Mouse (Mus musculus): ENCODE results near the gene Inpp4b. TPM values are rescaled to one million over a fixed set of nuclear protein-coding genes. Genes with fewer than 3 reads are reported as not detected.

The Inpp4b gene
- total and polyA plus RNA-seq, 3 experiments = 0.59 to 36.8 (median 35.6) TPM

DNA sequence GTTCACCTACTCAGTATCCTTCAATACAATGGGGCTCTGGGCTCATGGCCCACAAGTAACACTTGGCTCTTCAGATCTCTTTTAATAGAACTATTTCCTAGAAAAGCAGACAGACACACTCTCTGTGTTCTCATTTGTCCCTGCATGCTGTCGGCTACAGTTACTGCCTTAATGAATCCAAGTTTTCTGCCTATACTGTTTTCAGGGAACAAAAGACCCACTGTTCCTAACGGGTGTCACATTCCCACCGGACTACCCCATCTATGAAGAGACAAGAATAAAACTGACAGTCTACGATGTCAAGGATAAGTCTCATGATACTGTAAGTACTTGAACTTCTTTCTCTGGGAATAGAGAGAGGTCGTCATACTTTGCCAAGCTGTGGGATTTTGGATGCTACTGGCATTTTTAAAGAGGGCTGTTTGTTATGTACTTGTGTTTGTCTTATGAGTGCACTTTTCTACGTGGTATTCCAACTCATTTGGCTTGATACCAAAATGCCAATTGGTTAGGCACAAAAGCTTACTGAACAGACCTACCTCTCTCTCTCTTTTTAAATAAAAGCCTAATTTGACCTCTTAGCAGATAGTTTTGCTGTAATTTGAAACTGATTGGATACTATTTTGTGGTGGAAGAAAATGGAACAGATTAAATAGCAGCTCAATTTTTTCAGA, 428.4 kb downstream of the Inpp4b start:
- TF ChIP-seq GATA1 (IDR thresholded peaks at IDR 0.05; ENCODE audit: borderline replicate concordance, low read length) (no peak), GATA2 (IDR thresholded peaks at IDR 0.05; ENCODE audit: borderline replicate concordance, low read depth, low read length) (no peak), CTCF (IDR thresholded peaks at IDR 0.05; ENCODE audit: low read depth, low read length) (no peak), TAL1 (conservative IDR thresholded peaks at IDR 0.05; ENCODE audit: low read depth, low read length) (no peak), POLR2AphosphoS5 (IDR thresholded peaks at IDR 0.05; ENCODE audit: insufficient replicate concordance, low read depth, low read length) (no peak)
- no peaks in the 10 kb centered on the region for H3K27me3 ChIP-seq (ENCODE audit: insufficient read depth, low read length)
- no peak for DNase-seq (ENCODE audit: low spot score)
- H3K36me3 ChIP-seq (replicated peaks) = peaks cover 8% of the 10 kb centered on the region
- H3K9me3 ChIP-seq (replicated peaks) = no peaks in the 10 kb centered on the region
- ATAC-seq (ENCODE audit: extremely low read depth, insufficient number of reproducible peaks, low FRiP score, poor library complexity, severe bottlenecking) = no peak
- H3K4me1 ChIP-seq (ENCODE audit: insufficient read depth, low read depth, low read length) = peaks cover 76% of the 10 kb centered on the region
- no peak overlapping the region; the same call in 1 of the 2 replicates for H3K4me3 ChIP-seq (ENCODE audit: low read depth, low read length)

DNA sequence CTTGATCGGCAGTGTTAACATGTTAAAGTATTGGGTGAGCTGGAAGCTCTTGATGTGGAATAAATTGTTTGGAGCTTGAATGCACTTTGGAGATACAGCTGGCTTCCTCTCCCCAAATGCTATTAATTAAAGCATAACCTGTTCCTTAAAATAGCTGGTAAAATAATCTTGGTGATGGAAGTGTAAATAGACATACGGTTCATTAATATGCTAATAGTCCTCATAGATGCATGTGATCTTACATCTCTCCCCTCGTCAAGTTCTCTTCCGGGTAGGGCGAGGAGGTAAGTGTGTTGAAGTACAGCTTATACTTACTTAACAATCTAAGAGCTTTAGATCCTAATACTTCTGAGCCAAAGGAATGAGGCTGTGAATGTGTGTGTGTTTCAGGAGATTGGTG, 430.5 kb downstream of the Inpp4b start:
- Histone ChIP-seq H3K4me3 (ENCODE audit: low read depth, low read length) (no peak overlapping the region), H3K4me1 (ENCODE audit: insufficient read depth, low read depth, low read length) (peaks cover 70% of the 10 kb centered on the region), H3K27me3 (ENCODE audit: insufficient read depth, low read length) (no peaks in the 10 kb centered on the region), H3K36me3 (replicated peaks) (peaks cover 11% of the 10 kb centered on the region), H3K9me3 (replicated peaks) (no peaks in the 10 kb centered on the region)
- TF ChIP-seq TAL1 (conservative IDR thresholded peaks at IDR 0.05; ENCODE audit: low read depth, low read length) = no peak
- no peak for TF ChIP-seq GATA2 (IDR thresholded peaks at IDR 0.05; ENCODE audit: borderline replicate concordance, low read depth, low read length)
- TF ChIP-seq POLR2AphosphoS5 (IDR thresholded peaks at IDR 0.05; ENCODE audit: insufficient replicate concordance, low read depth, low read length) = no peak
- no peak for TF ChIP-seq GATA1 (IDR thresholded peaks at IDR 0.05; ENCODE audit: borderline replicate concordance, low read length)
- TF ChIP-seq CTCF (IDR thresholded peaks at IDR 0.05; ENCODE audit: low read depth, low read length) = no peak
- DNase-seq (ENCODE audit: low spot score) (no peak), ATAC-seq (ENCODE audit: extremely low read depth, insufficient number of reproducible peaks, low FRiP score, poor library complexity, severe bottlenecking) (no peak)

- DNase-seq (ENCODE audit: low spot score) (no peak), ATAC-seq (ENCODE audit: extremely low read depth, insufficient number of reproducible peaks, low FRiP score, poor library complexity, severe bottlenecking) (peak; percentile 59)
- TF ChIP-seq TAL1 (conservative IDR thresholded peaks at IDR 0.05; ENCODE audit: low read depth, low read length) = peak; percentile 37; the same call in 1 of the 2 replicates
- TF ChIP-seq GATA2 (IDR thresholded peaks at IDR 0.05; ENCODE audit: borderline replicate concordance, low read depth, low read length) = no peak
- Histone ChIP-seq H3K9me3 (replicated peaks) (no peaks in the 10 kb centered on the region), H3K36me3 (replicated peaks) (peaks cover 11% of the 10 kb centered on the region), H3K4me1 (ENCODE audit: insufficient read depth, low read depth, low read length) (peaks cover 71% of the 10 kb centered on the region), H3K4me3 (ENCODE audit: low read depth, low read length) (no peak overlapping the region; the same call in 1 of the 2 replicates), H3K27me3 (ENCODE audit: insufficient read depth, low read length) (no peaks in the 10 kb centered on the region)
Measured at GRCm38 (mm10) chr8:81773305-81773965, 431.1 kb downstream of the Inpp4b start.

DNA sequence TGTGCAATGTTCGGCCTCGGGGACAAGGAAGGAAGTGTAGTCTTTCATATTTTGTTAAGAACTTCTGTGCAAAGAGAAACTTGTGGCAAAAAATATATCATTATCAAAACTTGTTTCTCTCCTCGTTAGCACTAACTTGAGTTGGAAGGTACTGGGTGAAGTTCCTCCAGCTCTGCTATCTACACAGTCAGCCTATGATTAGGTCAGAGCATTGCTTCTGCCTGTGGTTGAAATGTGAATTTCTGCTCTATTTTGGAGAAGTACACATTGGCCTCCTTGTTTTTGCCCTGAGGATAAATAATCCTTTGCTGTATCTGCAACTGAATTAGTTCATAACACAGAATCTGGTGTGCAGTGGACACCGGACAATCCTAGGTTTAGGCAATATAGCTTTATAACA, 431.7 kb downstream of the Inpp4b start:
- no peak for ATAC-seq (ENCODE audit: extremely low read depth, insufficient number of reproducible peaks, low FRiP score, poor library complexity, severe bottlenecking)
- TF ChIP-seq GATA2 (IDR thresholded peaks at IDR 0.05; ENCODE audit: borderline replicate concordance, low read depth, low read length) (no peak), POLR2AphosphoS5 (IDR thresholded peaks at IDR 0.05; ENCODE audit: insufficient replicate concordance, low read depth, low read length) (no peak), GATA1 (IDR thresholded peaks at IDR 0.05; ENCODE audit: borderline replicate concordance, low read length) (no peak), CTCF (IDR thresholded peaks at IDR 0.05; ENCODE audit: low read depth, low read length) (no peak), TAL1 (conservative IDR thresholded peaks at IDR 0.05; ENCODE audit: low read depth, low read length) (no peak)
- no peak for DNase-seq (ENCODE audit: low spot score)
- H3K27me3 ChIP-seq (ENCODE audit: insufficient read depth, low read length) = no peaks in the 10 kb centered on the region
- peaks cover 73% of the 10 kb centered on the region for H3K4me1 ChIP-seq (ENCODE audit: insufficient read depth, low read depth, low read length)
- H3K36me3 ChIP-seq (replicated peaks) = peaks cover 11% of the 10 kb centered on the region
- no peaks in the 10 kb centered on the region for H3K9me3 ChIP-seq (replicated peaks)
- H3K4me3 ChIP-seq (ENCODE audit: low read depth, low read length) = no peak overlapping the region

DNA sequence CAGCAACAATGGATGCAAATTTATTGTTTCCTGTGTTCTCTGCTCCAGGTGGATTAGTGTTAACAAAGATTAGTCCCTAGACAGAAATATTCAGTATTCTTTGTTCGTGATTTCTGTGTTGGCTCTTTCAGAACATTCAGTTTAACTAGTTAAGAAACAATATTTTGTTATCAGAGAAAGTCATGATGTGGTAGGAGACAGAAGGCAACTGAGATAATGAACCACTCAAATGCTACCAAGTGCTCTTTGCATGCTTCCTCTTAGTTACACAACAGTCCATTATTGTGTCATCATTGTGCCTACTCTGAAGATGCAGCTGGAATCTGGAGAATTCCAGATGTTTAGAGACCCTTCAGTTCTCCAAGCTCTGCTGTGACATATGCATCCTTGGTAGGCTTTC, 432.1 kb downstream of the Inpp4b start:
- H3K4me1 ChIP-seq (ENCODE audit: insufficient read depth, low read depth, low read length) = peaks cover 71% of the 10 kb centered on the region
- no peak overlapping the region for H3K4me3 ChIP-seq (ENCODE audit: low read depth, low read length)
- peak; percentile 21 for DNase-seq (ENCODE audit: low spot score)

GRCm38 (mm10) chr8:81776516-81777237, 434.3 kb downstream of the Inpp4b start:
- Histone ChIP-seq H3K36me3 (replicated peaks) (peaks cover 5% of the 10 kb centered on the region), H3K27me3 (ENCODE audit: insufficient read depth, low read length) (no peaks in the 10 kb centered on the region), H3K4me1 (ENCODE audit: insufficient read depth, low read depth, low read length) (peaks cover 63% of the 10 kb centered on the region), H3K4me3 (ENCODE audit: low read depth, low read length) (no peak overlapping the region), H3K9me3 (replicated peaks) (no peaks in the 10 kb centered on the region)
- ATAC-seq (ENCODE audit: extremely low read depth, insufficient number of reproducible peaks, low FRiP score, poor library complexity, severe bottlenecking) (no peak), DNase-seq (ENCODE audit: low spot score) (no peak)
- TF ChIP-seq TAL1 (conservative IDR thresholded peaks at IDR 0.05; ENCODE audit: low read depth, low read length) = no peak
- TF ChIP-seq CTCF (IDR thresholded peaks at IDR 0.05; ENCODE audit: low read depth, low read length) = no peak
- no peak for TF ChIP-seq GATA1 (IDR thresholded peaks at IDR 0.05; ENCODE audit: borderline replicate concordance, low read length)
- no peak for TF ChIP-seq GATA2 (IDR thresholded peaks at IDR 0.05; ENCODE audit: borderline replicate concordance, low read depth, low read length)
- TF ChIP-seq POLR2AphosphoS5 (IDR thresholded peaks at IDR 0.05; ENCODE audit: insufficient replicate concordance, low read depth, low read length) = no peak

More for the DNA sequence above, 432.1 kb downstream of the Inpp4b start:
- ATAC-seq (ENCODE audit: extremely low read depth, insufficient number of reproducible peaks, low FRiP score, poor library complexity, severe bottlenecking) = peak; percentile 77
- TF ChIP-seq TAL1 (conservative IDR thresholded peaks at IDR 0.05; ENCODE audit: low read depth, low read length) = peak; percentile 95
- TF ChIP-seq GATA1 (IDR thresholded peaks at IDR 0.05; ENCODE audit: borderline replicate concordance, low read length) = no peak
- Histone ChIP-seq H3K36me3 (replicated peaks) (peaks cover 11% of the 10 kb centered on the region), H3K9me3 (replicated peaks) (no peaks in the 10 kb centered on the region), H3K27me3 (ENCODE audit: insufficient read depth, low read length) (no peaks in the 10 kb centered on the region)

Measured in G1E (cell line).